In genomic region chr14:28475012-28475411, GRCm38 (mm10) we compare ENCODE assay signal across 16 mouse cellular contexts. TPM values are rescaled to one million over a fixed set of nuclear protein-coding genes. Genes with fewer than 3 reads are reported as not detected.
DNase-seq lines count a peak whose midpoint lies in the region; ATAC-seq lines count a peak whose summit lies in the region.
"Had no signal": no experiment of that assay in that cellular context is flagged by ENCODE, and none has a peak within 500 bp of the region (broad histone marks: within the 10 kb centered on the region; RNA-seq: fewer than 3 reads in every experiment).

No protein-coding gene starts in this region.

- H3K27ac ChIP-seq in heart, embryonic 10.5 days = 0 out of 2 replicates have a peak overlapping the region, but pooled peaks have one; percentile 8
- H3K27ac ChIP-seq in hindbrain, embryonic 10.5 days = peak overlapping the region; percentile 62; the same call in 1 of the 2 replicates
- H3K27ac ChIP-seq in midbrain, embryonic 15.5 days = peak overlapping the region; percentile 62
- no peak overlapping the region for H3K27ac ChIP-seq in intestine, embryonic 15.5 days
- H3K27ac ChIP-seq: gastrocnemius, adult 2 months had no signal

- H3K36me3 ChIP-seq in heart, embryonic 10.5 days = no peaks in the 10 kb centered on the region
- no peaks in the 10 kb centered on the region for H3K36me3 ChIP-seq in hindbrain, embryonic 10.5 days
- H3K36me3 ChIP-seq in midbrain, embryonic 15.5 days (replicated peaks) = no peaks in the 10 kb centered on the region
- no peaks in the 10 kb centered on the region for H3K36me3 ChIP-seq in intestine, embryonic 15.5 days
- H3K36me3 ChIP-seq: G1E had no signal

- H3K4me2 ChIP-seq in midbrain, embryonic 15.5 days = peak overlapping the region; percentile 24; the same call in 1 of the 2 replicates
- H3K4me2 ChIP-seq in intestine, embryonic 15.5 days (replicated peaks) = no peak overlapping the region
- H3K4me2 ChIP-seq: heart, embryonic 11.5 days had no signal

- intact Hi-C loops in heart, postnatal 14 days (cut with DNase I) = no loop called here

- H3K9me3 ChIP-seq in heart, embryonic 10.5 days = no peaks in the 10 kb centered on the region
- H3K9me3 ChIP-seq in hindbrain, embryonic 10.5 days = no peaks in the 10 kb centered on the region
- no peaks in the 10 kb centered on the region for H3K9me3 ChIP-seq in midbrain, embryonic 15.5 days
- no peaks in the 10 kb centered on the region for H3K9me3 ChIP-seq in intestine, embryonic 15.5 days

- H3K9ac ChIP-seq in midbrain, embryonic 15.5 days = no peak overlapping the region
- H3K9ac ChIP-seq in intestine, embryonic 15.5 days = no peak overlapping the region

- peak; percentile 75; the same call in 1 of the 2 replicates for ATAC-seq in midbrain, embryonic 15.5 days (replicated peaks)
- ATAC-seq in intestine, embryonic 15.5 days = no peak

- H3K4me1 ChIP-seq in heart, embryonic 10.5 days = peaks cover 14% of the 10 kb centered on the region; the same call in 1 of the 2 replicates
- H3K4me1 ChIP-seq in hindbrain, embryonic 10.5 days (replicated peaks) = peaks cover 40% of the 10 kb centered on the region
- peaks cover 15% of the 10 kb centered on the region; the same call in 1 of the 2 replicates for H3K4me1 ChIP-seq in midbrain, embryonic 15.5 days
- no peaks in the 10 kb centered on the region for H3K4me1 ChIP-seq in intestine, embryonic 15.5 days (replicated peaks)
- H3K4me1 ChIP-seq: megakaryocyte, embryonic 14.5 days had no signal

- no peak for DNase-seq in heart, embryonic 10.5 days (ENCODE audit: low spot score)
- no peak for DNase-seq in heart, postnatal 14 days
- DNase-seq in brain, adult 2 months (ENCODE audit: low read depth, low spot score) = peak; percentile 33
- DNase-seq in hindbrain, embryonic 10.5 days (ENCODE audit: low spot score) = no peak
- no peak for DNase-seq in B cell, adult 2 months
- DNase-seq in MN1 (ENCODE audit: low spot score) = no peak
- DNase-seq: cerebellum, postnatal 14 days; gastrocnemius, adult 2 months; kidney, adult 11 months; left cerebral cortex, postnatal 4 days; thymus, adult 2 months had no signal

- 63% methylated on average over 3 of the region's 3 CpGs for WGBS in heart, embryonic 10.5 days
- WGBS in hindbrain, embryonic 10.5 days = 49% methylated on average over 3 of the region's 3 CpGs
- WGBS in midbrain, embryonic 15.5 days = 20% methylated on average over 3 of the region's 3 CpGs
- 52% methylated on average over 3 of the region's 3 CpGs for WGBS in intestine, embryonic 15.5 days

- H3K4me3 ChIP-seq in heart, embryonic 10.5 days = no peak overlapping the region
- H3K4me3 ChIP-seq in hindbrain, embryonic 10.5 days = no peak overlapping the region
- no peak overlapping the region for H3K4me3 ChIP-seq in midbrain, embryonic 15.5 days
- H3K4me3 ChIP-seq in intestine, embryonic 15.5 days (replicated peaks) = no peak overlapping the region
- H3K4me3 ChIP-seq: gastrocnemius, adult 2 months; megakaryocyte, embryonic 14.5 days had no signal

- peaks cover 7% of the 10 kb centered on the region; the same call in 1 of the 2 replicates for H3K27me3 ChIP-seq in heart, embryonic 10.5 days (ENCODE audit: insufficient read depth, poor library complexity, severe bottlenecking)
- no peaks in the 10 kb centered on the region for H3K27me3 ChIP-seq in hindbrain, embryonic 10.5 days (ENCODE audit: insufficient read depth, poor library complexity, severe bottlenecking)
- no peaks in the 10 kb centered on the region for H3K27me3 ChIP-seq in midbrain, embryonic 15.5 days (replicated peaks)
- no peaks in the 10 kb centered on the region for H3K27me3 ChIP-seq in intestine, embryonic 15.5 days (replicated peaks)
- H3K27me3 ChIP-seq: megakaryocyte, embryonic 14.5 days had no signal

RNA-seq across cellular contexts. Expression of gene Wnt5a, which starts 29.5 kb away (rescaled TPM):
- polyA plus RNA-seq in heart, embryonic 10.5 days (2016; fragmentation: Nextera tagmentation; extraction: Ambion mirVana) = 34.9 and 43.7 TPM in 2 replicates
- total RNA-seq in heart, postnatal 14 days (2021) = 10 to 100 TPM; 11.4 to 12.4 TPM
- 31.2 and 38.8 TPM in 2 replicates for polyA plus RNA-seq in hindbrain, embryonic 10.5 days (2016; fragmentation: Nextera tagmentation; extraction: Ambion mirVana)
- polyA plus RNA-seq in midbrain, embryonic 15.5 days (2015; fragmentation: Nextera tagmentation; extraction: Ambion mirVana) = 13.6 and 15.4 TPM in 2 replicates
- 23.2 and 27.4 TPM in 2 replicates for polyA plus RNA-seq in intestine, embryonic 15.5 days (2015; fragmentation: Nextera tagmentation; extraction: Ambion mirVana)
- polyA plus RNA-seq: G1E had no signal
